Mouse (Mus musculus) hindbrain, postnatal 0 days (tissue): ENCODE measurements around the gene Inpp4a. TPM values are rescaled to one million over a fixed set of nuclear protein-coding genes. Genes with fewer than 3 reads are reported as not detected.

Experiments used
- ATAC-seq: fragments of 200-750 bp; cut with Nextera tagmentation; 2 replicates; pipeline ENCODE4 v1.8.0; 2017; ENCODE audit warnings: mild to moderate bottlenecking, moderate TSS enrichment, moderate library complexity
- DNase-seq: peaks from one replicate; pipeline ENCODE4 v3.0.0-alpha.2; 2015; ENCODE audit warnings: low spot score
- H3K27ac ChIP-seq: fragments of 300-500 bp; sonication (generic); 2 replicates; pipeline ENCODE4 v1.5.1; 2014; ENCODE audit warnings: mild to moderate bottlenecking
- H3K27me3 ChIP-seq: fragments of 300-500 bp; sonication (generic); 2 replicates; pipeline ENCODE4 v1.6.1; 2014; ENCODE audit warnings: low read length, mixed read lengths; ENCODE audit not compliant: insufficient read depth
- H3K36me3 ChIP-seq: fragments of 300-500 bp; sonication (generic); 2 replicates; pipeline ENCODE4 v1.6.1; 2014; ENCODE audit warnings: low read length, mixed read lengths; ENCODE audit not compliant: insufficient read depth
- H3K4me1 ChIP-seq: fragments of 300-500 bp; sonication (generic); 2 replicates; pipeline ENCODE4 v1.6.1; 2014; ENCODE audit warnings: antibody characterized with exemption, low read length, mixed read lengths; ENCODE audit not compliant: insufficient read depth
- H3K4me2 ChIP-seq: fragments of 300-500 bp; sonication (generic); 2 replicates; pipeline ENCODE4 v1.6.1; 2014; ENCODE audit warnings: low read depth, mild to moderate bottlenecking, low read length, moderate library complexity, mixed read lengths
- H3K4me3 ChIP-seq: fragments of 300-500 bp; sonication (generic); 2 replicates; pipeline ENCODE4 v1.5.1; 2014; ENCODE audit warnings: low read length
- H3K9ac ChIP-seq: fragments of 300-500 bp; sonication (generic); replicated peaks from 2 replicates; pipeline ENCODE4 v1.6.1; 2014; ENCODE audit warnings: mild to moderate bottlenecking, low read length, moderate library complexity, mixed read lengths
- H3K9me3 ChIP-seq: fragments of 300-500 bp; sonication (generic); 2 replicates; pipeline ENCODE4 v1.6.1; 2016; ENCODE audit warnings: low read length, mixed read lengths
- CTCF ChIP-seq: IDR thresholded peaks from 2 replicates; pipeline ENCODE4 v1.5.1; 2016; ENCODE audit warnings: antibody characterized with exemption, control low read depth, low read depth
- WGBS: fragments of 180-500 bp; shearing (Covaris S2); extraction: QIAGEN DNeasy Blood & Tissue Kit; methylation state at CpG from one replicate; pipeline ENCODE4 v1.1.7; 2014; 5-methylcytosine and 5-hydroxymethylcytosine counted together
- polyA plus RNA-seq: library from polyadenylated mRNA; unstranded; fragments of >200 nt; fragmentation: Nextera tagmentation; extraction: Ambion mirVana; gene quantifications from 2 replicates; pipeline ENCODE4 v1.2.1, GENCODE M21; 2015
- total RNA-seq: library from RNA; depleted of rRNA; stranded (reverse); fragments of >200 nt; gene quantifications from 2 replicates; pipeline ENCODE4 v1.2.3, GENCODE M21; 2014

Gene Inpp4a
- total and polyA plus RNA-seq, 2 experiments from 2014 or later, result 53.6 to 82.5 TPM

DNA sequence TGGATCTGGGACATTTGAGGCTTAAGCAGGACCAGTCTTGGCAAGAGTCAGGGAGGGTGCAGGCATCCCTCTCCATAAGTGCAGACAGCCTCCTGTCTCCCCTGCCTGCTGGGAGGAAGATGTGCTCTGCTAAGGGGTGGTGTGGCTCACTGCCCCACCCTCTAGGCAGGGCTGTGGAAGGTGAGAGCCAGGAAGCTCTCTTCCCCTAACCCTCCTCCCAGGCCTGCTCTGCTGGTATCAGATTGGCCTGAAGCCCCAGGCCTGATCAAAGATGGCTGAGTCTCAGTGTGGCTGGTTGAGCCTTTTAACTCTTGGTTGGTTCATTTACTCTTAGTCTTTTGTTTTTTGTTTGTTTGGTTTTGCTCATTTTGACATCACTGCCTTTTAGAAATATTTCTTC lies 110.0 kb downstream of the Inpp4a start:
- no peak for DNase-seq
- no peak for TF ChIP-seq CTCF
- H3K4me2 ChIP-seq, result no peak overlapping the region
- H3K9ac ChIP-seq, result no peak overlapping the region
- no peaks in the 10 kb centered on the region for H3K9me3 ChIP-seq
- H3K4me3 ChIP-seq, result no peak overlapping the region
- no peaks in the 10 kb centered on the region for H3K4me1 ChIP-seq
- H3K36me3 ChIP-seq, result no peaks in the 10 kb centered on the region
- no peak overlapping the region for H3K27ac ChIP-seq
- no peaks in the 10 kb centered on the region for H3K27me3 ChIP-seq
- ATAC-seq, result no peak

DNA sequence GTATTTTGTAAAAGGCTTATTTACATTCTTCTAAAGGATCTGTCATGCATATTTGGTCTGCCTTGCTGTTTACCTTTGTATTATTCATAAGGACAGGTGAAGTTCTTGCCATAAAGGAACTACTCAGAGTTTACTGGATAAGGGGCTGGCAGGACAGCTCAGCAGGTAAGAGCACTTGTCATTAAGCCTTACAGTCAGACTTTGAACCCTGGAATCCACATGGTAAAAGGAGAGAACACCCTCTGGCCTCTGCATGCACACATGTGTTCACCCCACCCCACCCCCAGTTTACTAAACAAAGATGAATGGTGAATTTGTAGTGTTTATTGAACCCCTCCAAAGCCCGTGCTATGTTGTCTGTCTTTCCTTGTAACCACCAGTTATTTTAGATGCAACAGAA lies 115.7 kb downstream of the Inpp4a start:
- 90% methylated on average over 1 of the region's 1 CpGs for WGBS
- no peak for DNase-seq
- Histone ChIP-seq H3K27me3 (no peaks in the 10 kb centered on the region), H3K4me1 (no peaks in the 10 kb centered on the region), H3K36me3 (peaks cover 16% of the 10 kb centered on the region), H3K4me2 (no peak overlapping the region), H3K9me3 (no peaks in the 10 kb centered on the region), H3K27ac (no peak overlapping the region), H3K9ac (no peak overlapping the region), H3K4me3 (no peak overlapping the region)
- ATAC-seq, result no peak
- TF ChIP-seq CTCF, result no peak

DNA sequence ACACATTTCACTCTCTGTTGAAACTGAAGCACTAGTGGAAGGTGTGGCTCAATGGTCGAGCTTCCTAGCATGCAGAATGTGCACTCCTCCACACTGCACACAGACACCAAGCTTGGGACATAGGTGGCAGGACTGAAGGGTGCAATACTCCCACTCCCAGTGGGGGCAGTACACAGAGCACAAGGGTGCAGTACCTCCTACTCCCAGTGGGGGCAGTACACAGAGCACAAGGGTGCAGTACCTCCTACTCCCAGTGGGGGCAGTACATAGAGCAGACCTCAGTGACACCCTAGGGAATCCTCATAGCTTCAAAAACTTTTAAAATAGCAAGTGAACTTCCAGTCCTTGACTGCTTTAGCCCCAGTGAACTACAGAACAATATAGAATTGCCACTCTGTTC lies 119.8 kb downstream of the Inpp4a start:
- H3K4me1 ChIP-seq, result no peaks in the 10 kb centered on the region
- no peak overlapping the region for H3K4me3 ChIP-seq
- H3K4me2 ChIP-seq, result no peak overlapping the region
- TF ChIP-seq CTCF, result peak; percentile 100
- H3K27me3 ChIP-seq, result no peaks in the 10 kb centered on the region
- ATAC-seq (peak; percentile 79), DNase-seq (peak; percentile 71)
- H3K9ac ChIP-seq, result no peak overlapping the region
- no peaks in the 10 kb centered on the region for H3K9me3 ChIP-seq
- H3K36me3 ChIP-seq, result peaks cover 17% of the 10 kb centered on the region
- 95% methylated on average over 1 of the region's 1 CpGs for WGBS
- H3K27ac ChIP-seq, result no peak overlapping the region

DNA sequence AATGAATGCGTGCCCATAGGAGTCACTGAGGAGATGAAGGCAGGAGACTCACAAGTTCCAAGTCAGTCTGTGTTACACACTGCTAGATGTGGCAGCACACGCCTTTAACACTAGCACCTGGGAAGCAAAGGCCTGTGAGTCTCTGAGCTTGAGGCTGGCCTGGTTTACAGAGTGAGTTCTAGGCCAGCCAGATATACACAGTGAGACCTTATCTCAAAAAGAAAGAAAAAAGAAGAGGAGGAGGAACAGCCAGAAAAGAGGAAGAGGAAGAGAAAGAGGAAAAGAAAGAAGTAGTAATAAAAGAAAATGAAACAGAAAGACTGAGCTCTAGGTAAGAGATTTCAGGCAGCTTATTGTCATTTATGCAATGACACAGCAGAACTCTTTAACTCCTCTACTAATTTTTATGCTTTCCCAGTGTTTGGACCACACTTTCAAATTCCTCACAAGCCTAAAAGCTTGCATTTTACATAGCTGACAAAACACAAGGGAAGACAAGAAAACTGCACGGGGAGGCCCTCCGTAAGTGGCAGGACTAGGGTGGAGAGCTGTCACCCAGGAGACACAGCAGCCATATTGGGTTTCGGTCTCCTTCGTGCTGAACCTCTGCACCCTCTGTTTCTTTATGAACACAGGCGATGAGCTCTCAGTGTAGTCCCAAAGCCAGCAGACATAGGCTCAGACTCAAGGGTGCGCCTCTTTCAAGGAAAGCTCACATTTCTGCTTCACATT lies 127.6 kb downstream of the Inpp4a start:
- ATAC-seq, result no peak

DNA sequence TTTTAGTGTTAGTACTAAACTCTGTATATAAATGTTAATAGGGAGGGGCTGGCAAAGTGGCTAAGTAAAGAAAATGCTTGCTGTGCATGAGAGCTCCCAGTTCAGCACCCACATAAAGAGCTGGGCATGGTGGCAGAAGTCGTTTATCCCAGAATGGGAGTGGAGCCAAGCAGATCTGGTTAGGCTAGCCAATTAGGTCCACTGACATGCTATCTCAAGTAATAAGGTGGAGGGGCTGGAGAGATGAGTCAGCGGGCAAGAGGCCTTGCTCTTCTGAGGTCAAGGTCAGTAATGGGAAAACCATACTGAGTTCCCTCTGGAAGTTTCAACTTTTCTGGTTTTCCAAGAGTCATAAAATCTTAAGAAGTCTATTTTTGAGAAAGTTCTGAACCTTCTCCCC lies 129.2 kb downstream of the Inpp4a start:
- peaks cover 15% of the 10 kb centered on the region; the same call in 1 of the 2 replicates for H3K36me3 ChIP-seq
- H3K27me3 ChIP-seq, result no peaks in the 10 kb centered on the region
- ATAC-seq, result no peak
- H3K9me3 ChIP-seq, result no peaks in the 10 kb centered on the region
- peak overlapping the region; percentile 97 for H3K4me3 ChIP-seq
- peak overlapping the region; percentile 79 for H3K9ac ChIP-seq
- peaks cover 12% of the 10 kb centered on the region; the same call in 1 of the 2 replicates for H3K4me1 ChIP-seq
- TF ChIP-seq CTCF, result no peak
- 62% methylated on average over 2 of the region's 2 CpGs for WGBS
- H3K27ac ChIP-seq, result no peak overlapping the region
- no peak for DNase-seq
- peak overlapping the region; percentile 93 for H3K4me2 ChIP-seq

More for the DNA sequence above, 127.6 kb downstream of the Inpp4a start:
- Histone ChIP-seq H3K4me3 (no peak overlapping the region), H3K4me1 (peaks cover 12% of the 10 kb centered on the region; the same call in 1 of the 2 replicates), H3K9ac (no peak overlapping the region), H3K27ac (no peak overlapping the region), H3K9me3 (no peaks in the 10 kb centered on the region), H3K27me3 (no peaks in the 10 kb centered on the region), H3K36me3 (peaks cover 1% of the 10 kb centered on the region; the same call in 1 of the 2 replicates), H3K4me2 (no peak overlapping the region)
- no peak for TF ChIP-seq CTCF
- 96% methylated on average over 8 of the region's 8 CpGs for WGBS
- no peak for DNase-seq

DNA sequence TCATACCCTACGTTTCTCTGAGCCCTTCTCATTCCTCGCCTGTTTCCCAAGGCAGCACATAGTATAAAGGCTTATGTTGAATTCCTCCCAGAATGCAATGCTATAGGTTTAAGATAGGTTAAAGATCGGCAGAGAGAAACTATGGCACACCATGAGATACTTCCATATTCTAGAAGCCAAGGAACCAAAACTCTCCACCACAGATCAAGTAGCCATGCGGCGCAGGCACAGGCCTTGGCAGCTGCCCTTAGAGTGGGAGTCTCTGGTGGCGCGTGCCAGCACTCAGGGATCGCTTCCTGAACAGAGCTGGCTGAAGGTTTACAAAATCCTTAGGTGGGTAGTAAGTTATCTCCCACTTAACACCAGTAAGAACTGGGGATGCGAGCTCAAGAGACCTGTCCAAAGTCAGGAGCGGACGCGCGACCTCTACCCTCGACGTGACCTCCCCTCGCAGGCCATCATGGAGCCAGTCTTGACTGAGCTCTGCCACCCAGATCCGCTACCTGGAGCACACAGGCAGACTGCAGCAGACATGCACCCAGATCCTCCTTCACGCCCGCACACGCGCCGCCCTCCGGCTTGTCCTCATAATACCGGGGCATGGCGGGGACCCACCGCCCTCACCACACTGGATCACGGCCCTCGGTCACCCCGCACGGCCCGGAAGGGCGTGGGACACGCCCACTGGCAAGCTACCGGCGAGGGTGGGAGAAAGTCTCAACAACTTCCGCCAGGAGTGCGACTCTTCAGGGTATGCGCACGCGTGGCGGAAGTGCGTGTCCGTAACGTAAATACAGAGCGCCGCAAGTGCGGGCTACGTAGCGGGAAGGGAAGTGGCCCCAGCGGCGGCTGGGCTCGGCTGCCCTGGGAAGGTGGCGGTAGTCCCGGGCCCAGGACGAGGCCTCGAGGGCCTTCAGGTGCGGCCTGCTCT lies 130.0 kb downstream of the Inpp4a start, which contains the start of the genes Coa5 and Unc50:
Coa5 (minus strand) TSS at position 738 of the 931 bp plus-strand sequence.
Unc50 (plus strand) TSS at position 774 of the 931 bp plus-strand sequence.
- H3K27ac ChIP-seq, result peak within 1 kb of the TSS; percentile 85
- H3K4me3 ChIP-seq, result peak within 1 kb of the TSS; percentile 97
- ATAC-seq (peak; percentile 99), DNase-seq (peak; percentile 99)
- 3% methylated on average over 57 of the region's 57 CpGs for WGBS
- H3K9ac ChIP-seq, result peak within 1 kb of the TSS; percentile 79
- peaks cover 12% of the 10 kb centered on the region; the same call in 1 of the 2 replicates for H3K4me1 ChIP-seq
- peak within 1 kb of the TSS; percentile 93 for H3K4me2 ChIP-seq
- no peaks in the 10 kb centered on the region for H3K27me3 ChIP-seq
- H3K9me3 ChIP-seq, result no peaks in the 10 kb centered on the region
- TF ChIP-seq CTCF, result no peak
- H3K36me3 ChIP-seq, result peaks cover 17% of the 10 kb centered on the region; the same call in 1 of the 2 replicates
